Mouse (Mus musculus): Measurements from ENCODE around the gene Ank3. TPM values are rescaled to one million over a fixed set of nuclear protein-coding genes. Genes with fewer than 3 reads are reported as not detected.
A peak's percentile ranks its signal among the peaks of the same experiment; 100 is the strongest.

The Ank3 gene
- polyA plus RNA-seq, 1 experiment from 2014 or later, result 22.5 TPM

GRCm38 (mm10) chr10:69531569-69531968, 133.0 kb downstream of the Ank3 start:
- Histone ChIP-seq H3K9me3 (ENCODE audit: control insufficient read depth, low read length) (no peaks in the 10 kb centered on the region), H3K27me3 (replicated peaks; ENCODE audit: control insufficient read depth, insufficient read depth, low read length) (no peaks in the 10 kb centered on the region), H3K9ac (ENCODE audit: low read depth, low read length) (no peak overlapping the region), H3K27ac (replicated peaks; ENCODE audit: low read depth, low read length) (no peak overlapping the region), H3K36me3 (ENCODE audit: control insufficient read depth, insufficient read depth, low read length) (no peaks in the 10 kb centered on the region), H3K4me1 (ENCODE audit: control insufficient read depth, insufficient read depth, low read length) (peaks cover 18% of the 10 kb centered on the region), H3K4me2 (ENCODE audit: low read depth, low read length) (no peak overlapping the region), H3K4me3 (ENCODE audit: low read depth, low read length) (no peak overlapping the region)
- no peak for DNase-seq (ENCODE audit: low spot score)
- WGBS, result 82% methylated on average over 5 of the region's 5 CpGs
- no peak for ATAC-seq (ENCODE audit: low read depth)

GRCm38 (mm10) chr10:69532169-69532730, 133.7 kb downstream of the Ank3 start:
- H3K27ac ChIP-seq (replicated peaks; ENCODE audit: low read depth, low read length), result no peak overlapping the region

GRCm38 (mm10) chr10:69533505-69534388, 135.2 kb downstream of the Ank3 start:
- WGBS, result 2% methylated on average over 22 of the region's 22 CpGs

More at GRCm38 (mm10) chr10:69532169-69532730, 133.7 kb downstream of the Ank3 start:
- H3K9me3 ChIP-seq (ENCODE audit: control insufficient read depth, low read length), result no peaks in the 10 kb centered on the region
- no peak overlapping the region for H3K4me3 ChIP-seq (ENCODE audit: low read depth, low read length)
- WGBS, result 60% methylated on average over 10 of the region's 10 CpGs
- no peak overlapping the region for H3K9ac ChIP-seq (ENCODE audit: low read depth, low read length)
- ATAC-seq (ENCODE audit: low read depth) (no peak), DNase-seq (ENCODE audit: low spot score) (peak; percentile 52)
- H3K4me2 ChIP-seq (ENCODE audit: low read depth, low read length), result no peak overlapping the region
- no peaks in the 10 kb centered on the region for H3K27me3 ChIP-seq (replicated peaks; ENCODE audit: control insufficient read depth, insufficient read depth, low read length)
- peaks cover 20% of the 10 kb centered on the region for H3K4me1 ChIP-seq (ENCODE audit: control insufficient read depth, insufficient read depth, low read length)
- H3K36me3 ChIP-seq (ENCODE audit: control insufficient read depth, insufficient read depth, low read length), result no peaks in the 10 kb centered on the region

GRCm38 (mm10) chr10:69534716-69535115, 136.1 kb downstream of the Ank3 start:
- ATAC-seq (ENCODE audit: low read depth) (no peak), DNase-seq (ENCODE audit: low spot score) (peak; percentile 45)
- peaks cover 20% of the 10 kb centered on the region for H3K4me1 ChIP-seq (ENCODE audit: control insufficient read depth, insufficient read depth, low read length)
- H3K36me3 ChIP-seq (ENCODE audit: control insufficient read depth, insufficient read depth, low read length), result no peaks in the 10 kb centered on the region
- no peaks in the 10 kb centered on the region for H3K9me3 ChIP-seq (ENCODE audit: control insufficient read depth, low read length)
- peak overlapping the region; percentile 35; the same call in 1 of the 2 replicates for H3K27ac ChIP-seq (replicated peaks; ENCODE audit: low read depth, low read length)
- H3K4me3 ChIP-seq (ENCODE audit: low read depth, low read length), result peak overlapping the region; percentile 47
- no peaks in the 10 kb centered on the region for H3K27me3 ChIP-seq (replicated peaks; ENCODE audit: control insufficient read depth, insufficient read depth, low read length)
- peak overlapping the region; percentile 75 for H3K9ac ChIP-seq (ENCODE audit: low read depth, low read length)
- WGBS, result 20% methylated on average over 9 of the region's 9 CpGs
- H3K4me2 ChIP-seq (ENCODE audit: low read depth, low read length), result peak overlapping the region; percentile 59

More at GRCm38 (mm10) chr10:69533505-69534388, 135.2 kb downstream of the Ank3 start:
- peak overlapping the region; percentile 59 for H3K4me2 ChIP-seq (ENCODE audit: low read depth, low read length)
- H3K36me3 ChIP-seq (ENCODE audit: control insufficient read depth, insufficient read depth, low read length), result no peaks in the 10 kb centered on the region
- H3K9me3 ChIP-seq (ENCODE audit: control insufficient read depth, low read length), result no peaks in the 10 kb centered on the region
- peak; percentile 94 for DNase-seq (ENCODE audit: low spot score)
- peak overlapping the region; percentile 78 for H3K27ac ChIP-seq (replicated peaks; ENCODE audit: low read depth, low read length)
- H3K9ac ChIP-seq (ENCODE audit: low read depth, low read length), result peak overlapping the region; percentile 75
- H3K4me3 ChIP-seq (ENCODE audit: low read depth, low read length), result peak overlapping the region; percentile 47
- H3K27me3 ChIP-seq (replicated peaks; ENCODE audit: control insufficient read depth, insufficient read depth, low read length), result no peaks in the 10 kb centered on the region
- H3K4me1 ChIP-seq (ENCODE audit: control insufficient read depth, insufficient read depth, low read length), result peaks cover 20% of the 10 kb centered on the region
- ATAC-seq (ENCODE audit: low read depth), result peak; percentile 91

- ATAC-seq (ENCODE audit: low read depth), result peak; percentile 56; the same call in 1 of the 2 replicates
- WGBS, result 20% methylated on average over 15 of the region's 15 CpGs
- H3K27ac ChIP-seq (replicated peaks; ENCODE audit: low read depth, low read length), result peak overlapping the region; percentile 39; the same call in 1 of the 2 replicates
- peaks cover 20% of the 10 kb centered on the region for H3K4me1 ChIP-seq (ENCODE audit: control insufficient read depth, insufficient read depth, low read length)
- DNase-seq (ENCODE audit: low spot score), result peak; percentile 86
- H3K27me3 ChIP-seq (replicated peaks; ENCODE audit: control insufficient read depth, insufficient read depth, low read length), result no peaks in the 10 kb centered on the region
- peak overlapping the region; percentile 59 for H3K4me2 ChIP-seq (ENCODE audit: low read depth, low read length)
- no peaks in the 10 kb centered on the region for H3K9me3 ChIP-seq (ENCODE audit: control insufficient read depth, low read length)
- H3K36me3 ChIP-seq (ENCODE audit: control insufficient read depth, insufficient read depth, low read length), result no peaks in the 10 kb centered on the region
- peak overlapping the region; percentile 47 for H3K4me3 ChIP-seq (ENCODE audit: low read depth, low read length)
- H3K9ac ChIP-seq (ENCODE audit: low read depth, low read length), result peak overlapping the region; percentile 75
Observed at GRCm38 (mm10) chr10:69535123-69535930, 136.8 kb downstream of the Ank3 start.

- ATAC-seq (ENCODE audit: low read depth), result peak; percentile 7; the same call in 1 of the 2 replicates
- Histone ChIP-seq H3K4me1 (ENCODE audit: control insufficient read depth, insufficient read depth, low read length) (peaks cover 20% of the 10 kb centered on the region), H3K9me3 (ENCODE audit: control insufficient read depth, low read length) (no peaks in the 10 kb centered on the region), H3K27me3 (replicated peaks; ENCODE audit: control insufficient read depth, insufficient read depth, low read length) (no peaks in the 10 kb centered on the region), H3K9ac (ENCODE audit: low read depth, low read length) (peak overlapping the region; percentile 75), H3K27ac (replicated peaks; ENCODE audit: low read depth, low read length) (peak overlapping the region; percentile 39; the same call in 1 of the 2 replicates), H3K4me2 (ENCODE audit: low read depth, low read length) (peak overlapping the region; percentile 59), H3K36me3 (ENCODE audit: control insufficient read depth, insufficient read depth, low read length) (no peaks in the 10 kb centered on the region), H3K4me3 (ENCODE audit: low read depth, low read length) (peak overlapping the region; percentile 47)
- 38% methylated on average over 4 of the region's 4 CpGs for WGBS
- no peak for DNase-seq (ENCODE audit: low spot score)
Observed at GRCm38 (mm10) chr10:69535931-69536200, 137.3 kb downstream of the Ank3 start.

- H3K4me2 ChIP-seq (ENCODE audit: low read depth, low read length), result peak overlapping the region; percentile 59
- ATAC-seq (ENCODE audit: low read depth), result 0 out of 2 replicates have a peak, but pooled peaks have one; percentile 22
Observed at GRCm38 (mm10) chr10:69536372-69537075, 138.0 kb downstream of the Ank3 start.

GRCm38 (mm10) chr10:69538236-69538635, 139.7 kb downstream of the Ank3 start:
- WGBS, result 82% methylated on average over 2 of the region's 2 CpGs
- H3K9ac ChIP-seq (ENCODE audit: low read depth, low read length), result no peak overlapping the region
- no peak overlapping the region for H3K4me3 ChIP-seq (ENCODE audit: low read depth, low read length)
- H3K27ac ChIP-seq (replicated peaks; ENCODE audit: low read depth, low read length), result no peak overlapping the region
- no peak overlapping the region for H3K4me2 ChIP-seq (ENCODE audit: low read depth, low read length)
- no peaks in the 10 kb centered on the region for H3K27me3 ChIP-seq (replicated peaks; ENCODE audit: control insufficient read depth, insufficient read depth, low read length)
- ATAC-seq (ENCODE audit: low read depth), result no peak
- no peak for DNase-seq (ENCODE audit: low spot score)
- peaks cover 17% of the 10 kb centered on the region for H3K4me1 ChIP-seq (ENCODE audit: control insufficient read depth, insufficient read depth, low read length)
- H3K9me3 ChIP-seq (ENCODE audit: control insufficient read depth, low read length), result no peaks in the 10 kb centered on the region
- H3K36me3 ChIP-seq (ENCODE audit: control insufficient read depth, insufficient read depth, low read length), result no peaks in the 10 kb centered on the region

More at GRCm38 (mm10) chr10:69536372-69537075, 138.0 kb downstream of the Ank3 start:
- Histone ChIP-seq H3K27ac (replicated peaks; ENCODE audit: low read depth, low read length) (no peak overlapping the region), H3K27me3 (replicated peaks; ENCODE audit: control insufficient read depth, insufficient read depth, low read length) (no peaks in the 10 kb centered on the region), H3K9ac (ENCODE audit: low read depth, low read length) (no peak overlapping the region), H3K4me1 (ENCODE audit: control insufficient read depth, insufficient read depth, low read length) (peaks cover 20% of the 10 kb centered on the region), H3K9me3 (ENCODE audit: control insufficient read depth, low read length) (no peaks in the 10 kb centered on the region), H3K36me3 (ENCODE audit: control insufficient read depth, insufficient read depth, low read length) (no peaks in the 10 kb centered on the region), H3K4me3 (ENCODE audit: low read depth, low read length) (peak overlapping the region; percentile 47; the same call in 1 of the 2 replicates)
- 48% methylated on average over 9 of the region's 9 CpGs for WGBS
- peak; percentile 46 for DNase-seq (ENCODE audit: low spot score)

Measured in embryonic facial prominence, embryonic 14.5 days (tissue).